Mouse (Mus musculus) thymus, adult 2 months (tissue): Measurements from ENCODE around the gene Apobec1. TPM values are rescaled to one million over a fixed set of nuclear protein-coding genes. Genes with fewer than 3 reads are reported as not detected.
A peak's percentile ranks its signal among the peaks of the same experiment; 100 is the strongest.

Experiments used
- DNase-seq: peaks from one replicate; pipeline ENCODE4 v3.0.0; 2021
- H3K27ac ChIP-seq: fragments of 200-500 bp; 2 replicates; pipeline ENCODE4 v1.5.1; 2012; ENCODE audit warnings: low read length, control low read depth; ENCODE audit not compliant: control insufficient read depth, insufficient read depth
- H3K27me3 ChIP-seq: fragments of 200-500 bp; 2 replicates; pipeline ENCODE4 v1.6.1; 2012; ENCODE audit warnings: mild to moderate bottlenecking, low read length, moderate library complexity, mixed read lengths; ENCODE audit not compliant: control insufficient read depth, insufficient read depth
- H3K36me3 ChIP-seq: fragments of 200-500 bp; 2 replicates; pipeline ENCODE4 v1.6.1; 2012; ENCODE audit warnings: mild to moderate bottlenecking, low read length, moderate library complexity; ENCODE audit not compliant: control insufficient read depth, insufficient read depth
- H3K4me1 ChIP-seq: fragments of 200-500 bp; replicated peaks from 2 replicates; pipeline ENCODE4 v1.6.1; 2012; ENCODE audit warnings: low read length; ENCODE audit not compliant: control insufficient read depth, insufficient read depth
- H3K4me3 ChIP-seq: fragments of 200-500 bp; 2 replicates; pipeline ENCODE4 v1.5.1; 2012; ENCODE audit warnings: mild to moderate bottlenecking, low read length, control low read depth, moderate library complexity; ENCODE audit not compliant: control insufficient read depth, insufficient read depth
- CTCF ChIP-seq: fragments of 200-500 bp; IDR thresholded peaks from 2 replicates; pipeline ENCODE4 v1.5.1; 2012; ENCODE audit warnings: mild to moderate bottlenecking, control low read depth, low read length, moderate library complexity, borderline replicate concordance; ENCODE audit not compliant: control insufficient read depth, poor library complexity, insufficient read depth; ENCODE audit errors: extremely low read depth
- POLR2A ChIP-seq: fragments of 200-500 bp; IDR thresholded peaks from 2 replicates; pipeline ENCODE4 v1.6.1; 2012; ENCODE audit warnings: mild to moderate bottlenecking, low read length, control low read depth, moderate library complexity; ENCODE audit not compliant: control insufficient read depth, poor library complexity, insufficient read depth; ENCODE audit errors: extremely low read depth
- WGBS: fragments of 180-500 bp; shearing (Covaris S2); methylation state at CpG from one replicate; pipeline ENCODE4 v1.1.7; 2018; 5-methylcytosine and 5-hydroxymethylcytosine counted together
- polyA plus RNA-seq: library from polyadenylated mRNA; depleted of rRNA; stranded (reverse); fragments of >200 nt; gene quantifications from 2 replicates; pipeline ENCODE4 v1.2.3, GENCODE M21; 2012

The Apobec1 gene
- polyA plus RNA-seq, 1 experiment = 48.1 TPM

DNA sequence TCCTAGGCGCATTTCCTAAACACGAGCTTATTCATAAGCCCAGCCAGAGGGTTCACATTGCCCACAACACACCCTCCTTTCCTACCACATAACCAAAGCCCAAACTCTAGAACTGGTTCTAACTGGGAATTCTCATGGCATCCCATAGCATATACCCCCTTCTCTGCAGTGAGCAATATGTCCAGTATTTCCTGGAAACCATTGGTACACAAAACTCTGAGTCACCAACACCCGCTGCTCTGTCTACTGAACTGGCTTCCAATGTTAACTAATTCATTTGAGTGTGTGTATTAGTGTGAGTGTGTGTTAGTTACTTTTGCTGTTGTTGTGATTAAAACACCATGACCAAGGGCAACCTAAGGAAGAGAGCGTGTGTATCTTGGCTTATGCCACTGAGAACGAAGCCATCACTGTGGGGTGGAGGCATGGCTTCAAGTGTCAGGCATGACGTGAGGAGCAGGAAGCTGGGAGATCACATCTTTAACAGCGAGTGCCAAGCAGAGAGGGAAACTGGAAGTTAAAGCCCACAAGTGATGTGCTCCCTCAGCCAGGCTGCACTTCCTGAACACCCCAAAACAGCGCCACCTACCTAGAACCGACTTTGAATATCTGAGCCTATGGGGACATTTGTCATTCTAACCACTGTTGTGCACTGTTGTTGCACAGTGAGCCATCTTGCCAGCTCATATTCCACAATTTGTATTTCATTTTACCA is 37.0 kb downstream of the Apobec1 start:
- no peaks in the 10 kb centered on the region for H3K4me1 ChIP-seq
- H3K27ac ChIP-seq = no peak overlapping the region
- no peaks in the 10 kb centered on the region for H3K27me3 ChIP-seq
- TF ChIP-seq CTCF (no peak), POLR2A (no peak)
- no peaks in the 10 kb centered on the region for H3K36me3 ChIP-seq
- no peak overlapping the region for H3K4me3 ChIP-seq
- 85% methylated on average over 9 of the region's 9 CpGs for WGBS
- DNase-seq = no peak

DNA sequence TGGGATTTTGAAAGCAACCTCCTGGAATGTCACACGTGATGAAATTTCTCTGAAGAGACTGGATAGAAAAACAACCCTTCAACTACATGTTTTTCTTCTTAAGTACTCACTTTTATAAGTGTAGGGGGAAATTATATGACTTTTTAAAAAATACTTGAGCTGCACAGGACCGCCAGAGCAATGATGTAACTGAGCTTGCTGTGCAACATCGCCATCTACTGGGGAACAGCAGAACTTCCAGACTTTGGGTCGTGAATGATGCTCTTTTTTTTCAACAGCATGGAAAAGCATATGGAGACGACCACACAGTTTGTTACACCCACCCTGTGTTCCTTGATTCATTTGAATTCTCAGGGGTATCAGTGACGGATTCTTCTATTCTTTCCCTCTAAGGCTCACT is 39.8 kb downstream of the Apobec1 start:
- no peak overlapping the region for H3K27ac ChIP-seq
- 4% methylated on average over 6 of the region's 6 CpGs for WGBS
- TF ChIP-seq POLR2A (no peak), CTCF (no peak)
- DNase-seq = peak; percentile 50
- H3K36me3 ChIP-seq = no peaks in the 10 kb centered on the region
- no peak overlapping the region for H3K4me3 ChIP-seq
- no peaks in the 10 kb centered on the region for H3K27me3 ChIP-seq
- H3K4me1 ChIP-seq = no peaks in the 10 kb centered on the region

DNA sequence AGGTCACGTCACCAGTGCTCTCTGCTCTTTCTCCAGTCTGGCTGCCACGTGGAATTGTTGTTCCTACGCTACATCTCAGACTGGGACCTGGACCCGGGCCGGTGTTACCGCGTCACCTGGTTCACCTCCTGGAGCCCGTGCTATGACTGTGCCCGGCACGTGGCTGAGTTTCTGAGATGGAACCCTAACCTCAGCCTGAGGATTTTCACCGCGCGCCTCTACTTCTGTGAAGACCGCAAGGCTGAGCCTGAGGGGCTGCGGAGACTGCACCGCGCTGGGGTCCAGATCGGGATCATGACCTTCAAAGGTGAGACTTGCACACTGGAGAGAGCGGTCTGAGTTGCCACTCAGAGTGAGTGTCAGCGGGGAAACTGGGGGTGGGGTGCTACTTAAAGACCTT is 41.2 kb downstream of the Apobec1 start:
- DNase-seq = no peak
- Histone ChIP-seq H3K4me1 (no peaks in the 10 kb centered on the region), H3K36me3 (no peaks in the 10 kb centered on the region), H3K27me3 (no peaks in the 10 kb centered on the region), H3K27ac (no peak overlapping the region), H3K4me3 (no peak overlapping the region)
- no peak for TF ChIP-seq POLR2A
- no peak for TF ChIP-seq CTCF
- WGBS = 82% methylated on average over 20 of the region's 20 CpGs

DNA sequence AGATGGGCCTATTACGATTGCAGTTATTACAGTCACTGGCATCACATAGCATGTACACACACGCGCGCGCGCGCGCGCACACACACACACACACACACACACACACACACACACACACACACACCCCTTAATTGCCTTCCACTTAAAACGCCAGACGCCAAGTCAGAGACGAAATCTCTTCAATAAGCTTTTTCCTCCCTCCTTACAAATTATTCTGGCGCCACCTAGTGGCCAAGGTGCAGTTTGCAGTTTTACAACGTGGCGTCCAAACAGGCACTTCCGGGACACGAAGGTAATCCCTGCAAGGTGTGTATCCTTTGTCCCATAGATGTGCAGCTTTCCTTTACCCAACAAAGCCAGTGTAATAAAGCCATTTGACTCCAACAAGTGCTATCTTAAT is 41.8 kb downstream of the Apobec1 start:
- Histone ChIP-seq H3K4me3 (no peak overlapping the region), H3K27ac (no peak overlapping the region), H3K4me1 (no peaks in the 10 kb centered on the region), H3K36me3 (no peaks in the 10 kb centered on the region), H3K27me3 (no peaks in the 10 kb centered on the region)
- no peak for TF ChIP-seq POLR2A
- TF ChIP-seq CTCF = peak; percentile 53; the same call in 1 of the 2 replicates
- 8% methylated on average over 17 of the region's 17 CpGs for WGBS
- DNase-seq = peak; percentile 76

DNA sequence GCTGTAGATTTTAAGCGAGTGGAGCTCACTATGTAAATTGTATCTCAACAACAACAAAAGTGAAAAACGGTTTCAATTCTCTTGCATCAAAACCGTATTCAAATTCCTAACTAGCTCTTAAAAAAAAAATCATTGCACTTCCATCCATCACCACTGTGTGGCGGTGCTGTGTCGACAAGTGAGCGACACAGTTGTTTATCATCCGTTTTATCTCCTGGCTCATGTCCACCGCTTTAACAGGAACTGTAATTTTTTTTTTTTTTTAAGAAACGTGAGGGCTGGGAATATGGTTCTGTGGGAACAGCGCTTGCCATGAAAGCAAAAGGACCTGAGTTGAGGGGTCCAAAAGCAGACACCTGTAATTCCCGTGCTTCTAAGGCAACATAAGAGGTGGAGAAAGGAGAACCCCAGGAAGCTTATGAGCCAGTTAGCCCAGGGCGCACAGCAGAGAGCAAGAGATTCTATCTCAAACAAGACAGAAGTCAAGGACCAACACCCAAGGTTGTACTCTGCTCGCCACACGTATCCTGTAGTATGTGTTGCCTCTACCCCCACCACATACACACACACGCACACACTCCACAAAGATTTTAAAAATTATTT is 45.2 kb downstream of the Apobec1 start:
- 19% methylated on average over 15 of the region's 15 CpGs for WGBS
- Histone ChIP-seq H3K27me3 (no peaks in the 10 kb centered on the region), H3K4me3 (no peak overlapping the region), H3K4me1 (no peaks in the 10 kb centered on the region), H3K27ac (no peak overlapping the region), H3K36me3 (no peaks in the 10 kb centered on the region)
- TF ChIP-seq CTCF = no peak
- no peak for TF ChIP-seq POLR2A
- peak; percentile 66 for DNase-seq

DNA sequence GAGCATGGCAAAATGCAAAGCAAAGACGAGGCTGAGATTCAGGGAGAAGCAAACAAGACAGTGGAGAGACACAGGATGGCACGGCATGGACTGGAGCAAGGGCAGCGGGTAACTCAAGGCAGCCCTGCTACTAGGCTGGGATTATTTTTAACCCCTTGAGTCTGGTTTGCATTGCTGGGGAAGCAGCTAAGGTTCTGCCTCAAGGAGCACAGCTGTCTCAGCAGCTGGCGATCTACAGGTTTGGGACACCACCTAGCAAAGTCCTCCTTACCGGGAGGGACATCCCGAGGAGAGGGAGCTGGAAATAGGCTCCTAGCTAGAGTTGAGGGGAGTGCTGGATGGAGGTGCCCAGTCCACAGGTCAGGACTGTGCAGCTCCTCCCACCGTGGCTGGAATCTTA is 47.0 kb downstream of the Apobec1 start:
- Histone ChIP-seq H3K27me3 (no peaks in the 10 kb centered on the region), H3K27ac (no peak overlapping the region), H3K4me3 (no peak overlapping the region), H3K4me1 (no peaks in the 10 kb centered on the region), H3K36me3 (no peaks in the 10 kb centered on the region)
- DNase-seq = no peak
- WGBS = 47% methylated on average over 7 of the region's 7 CpGs
- no peak for TF ChIP-seq POLR2A
- TF ChIP-seq CTCF = no peak
